Mouse (Mus musculus): Measurements from ENCODE around the gene Usp30.

DNA sequence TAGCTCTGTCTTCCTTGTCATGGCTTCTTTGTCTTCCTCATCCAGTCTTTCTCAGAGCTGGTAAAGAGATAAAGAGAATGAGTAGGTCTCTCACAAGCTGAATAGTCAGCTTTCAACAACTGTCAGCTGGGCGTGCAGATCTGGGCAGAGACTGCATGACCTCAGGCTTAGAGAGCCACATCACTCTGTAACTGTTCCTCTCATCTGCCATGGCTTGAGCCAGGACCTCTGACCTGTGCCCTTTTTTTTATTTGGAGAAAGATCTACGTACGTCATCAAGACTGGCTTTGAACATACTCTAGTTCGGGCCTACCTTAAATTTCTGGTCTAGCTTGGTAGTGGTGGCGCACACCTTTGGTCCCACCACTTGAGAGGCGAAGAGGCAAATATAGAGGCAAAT lies 67.6 kb downstream of the Usp30 start:
- TF ChIP-seq CTCF (IDR thresholded peaks at IDR 0.05; ENCODE audit: control insufficient read depth, insufficient read depth, low read length), result no peak
- no peak for TF ChIP-seq POLR2A (IDR thresholded peaks at IDR 0.05; ENCODE audit: borderline replicate concordance, control insufficient read depth, low read depth, low read length)
